Comparison of ENCODE assay signal across 7 mouse cellular contexts in genomic region chr5:30154474-30155394, GRCm38 (mm10). TPM values are rescaled to one million over a fixed set of nuclear protein-coding genes. Genes with fewer than 3 reads are reported as not detected.
DNase-seq lines count a peak whose midpoint lies in the region; ATAC-seq lines count a peak whose summit lies in the region.

Gene Hadha, minus strand, starts transcription at chr5:30155162.
Gene Hadhb, plus strand, starts transcription at chr5:30155248.

- ATAC-seq in embryonic facial prominence, embryonic 11.5 days (replicated peaks; ENCODE audit: insufficient number of reproducible peaks, low FRiP score, low TSS enrichment, low read depth): peak; percentile 92
- peak; percentile 86 for ATAC-seq in limb, embryonic 11.5 days (ENCODE audit: insufficient number of reproducible peaks, low FRiP score, low TSS enrichment, low read depth)
- ATAC-seq in midbrain, embryonic 14.5 days (ENCODE audit: low FRiP score, low TSS enrichment): peak; percentile 91

- 0% methylated on average over 53 of the region's 53 CpGs for WGBS in embryonic facial prominence, embryonic 11.5 days
- WGBS in limb, embryonic 11.5 days: under 1% methylated on average over 53 of the region's 53 CpGs
- under 1% methylated on average over 53 of the region's 53 CpGs for WGBS in midbrain, embryonic 14.5 days

- no peaks in the 10 kb centered on the region for H3K36me3 ChIP-seq in embryonic facial prominence, embryonic 11.5 days (replicated peaks; ENCODE audit: control insufficient read depth, insufficient read depth, low read depth, low read length)
- H3K36me3 ChIP-seq in limb, embryonic 11.5 days (ENCODE audit: control insufficient read depth, insufficient read depth, low read length): no peaks in the 10 kb centered on the region
- no peaks in the 10 kb centered on the region for H3K36me3 ChIP-seq in midbrain, embryonic 14.5 days (ENCODE audit: control insufficient read depth, insufficient read depth, low read length)

- H3K27ac ChIP-seq in embryonic facial prominence, embryonic 11.5 days (replicated peaks; ENCODE audit: low read depth, low read length): peak within 1 kb of the TSS; percentile 68
- peak within 1 kb of the TSS; percentile 83 for H3K27ac ChIP-seq in limb, embryonic 11.5 days (replicated peaks; ENCODE audit: low read depth, low read length)
- H3K27ac ChIP-seq in midbrain, embryonic 14.5 days (replicated peaks; ENCODE audit: low read depth, low read length): peak within 1 kb of the TSS; percentile 88

- H3K27me3 ChIP-seq in embryonic facial prominence, embryonic 11.5 days (ENCODE audit: control insufficient read depth, insufficient read depth, low read length): no peaks in the 10 kb centered on the region
- no peaks in the 10 kb centered on the region for H3K27me3 ChIP-seq in limb, embryonic 11.5 days (ENCODE audit: control insufficient read depth, insufficient read depth, low read length)
- H3K27me3 ChIP-seq in midbrain, embryonic 14.5 days (ENCODE audit: control insufficient read depth, insufficient read depth, low read length): no peaks in the 10 kb centered on the region

- peak within 1 kb of the TSS; percentile 74 for H3K4me2 ChIP-seq in embryonic facial prominence, embryonic 11.5 days (ENCODE audit: low read depth, low read length)
- H3K4me2 ChIP-seq in limb, embryonic 11.5 days (ENCODE audit: low read depth, severe bottlenecking): peak within 1 kb of the TSS; percentile 77
- peak within 1 kb of the TSS; percentile 83 for H3K4me2 ChIP-seq in midbrain, embryonic 14.5 days (ENCODE audit: low read length)

- no peaks in the 10 kb centered on the region for H3K9me3 ChIP-seq in embryonic facial prominence, embryonic 11.5 days (replicated peaks; ENCODE audit: control insufficient read depth, low read length)
- no peaks in the 10 kb centered on the region for H3K9me3 ChIP-seq in limb, embryonic 11.5 days (ENCODE audit: control insufficient read depth, low read length)
- no peaks in the 10 kb centered on the region for H3K9me3 ChIP-seq in midbrain, embryonic 14.5 days (ENCODE audit: control insufficient read depth, low read length)

- peak within 1 kb of the TSS; percentile 89 for H3K4me3 ChIP-seq in embryonic facial prominence, embryonic 11.5 days (ENCODE audit: low read depth, low read length)
- H3K4me3 ChIP-seq in limb, embryonic 11.5 days (ENCODE audit: low read depth, low read length): peak within 1 kb of the TSS; percentile 75
- H3K4me3 ChIP-seq in midbrain, embryonic 14.5 days (replicated peaks; ENCODE audit: low read depth, low read length): peak within 1 kb of the TSS; percentile 95

- no peaks in the 10 kb centered on the region for H3K4me1 ChIP-seq in embryonic facial prominence, embryonic 11.5 days (ENCODE audit: control insufficient read depth, insufficient read depth, low read length)
- 0 out of 2 replicates have a peak, but pooled peaks cover 4% of the 10 kb centered on the region for H3K4me1 ChIP-seq in limb, embryonic 11.5 days (ENCODE audit: control insufficient read depth, insufficient read depth, low read length)
- H3K4me1 ChIP-seq in midbrain, embryonic 14.5 days (ENCODE audit: control insufficient read depth, insufficient read depth, low read length): peaks cover 14% of the 10 kb centered on the region

- DNase-seq in adrenal gland, postnatal 14 days: peak; percentile 97
- DNase-seq in embryonic facial prominence, embryonic 11.5 days (ENCODE audit: low spot score): peak; percentile 90
- DNase-seq in heart, adult 11 months: peak; percentile 99
- DNase-seq in kidney, adult 18-20 months: peak; percentile 97
- DNase-seq in limb, embryonic 11.5 days (ENCODE audit: low spot score): peak; percentile 95
- DNase-seq in midbrain, embryonic 14.5 days: peak; percentile 94
- DNase-seq in spleen, adult 18-20 months: peak; percentile 88 to 97

- peak within 1 kb of the TSS; percentile 72 for H3K9ac ChIP-seq in embryonic facial prominence, embryonic 11.5 days (replicated peaks; ENCODE audit: low read length)
- peak within 1 kb of the TSS; percentile 56 for H3K9ac ChIP-seq in limb, embryonic 11.5 days (ENCODE audit: low read length)
- H3K9ac ChIP-seq in midbrain, embryonic 14.5 days (replicated peaks; ENCODE audit: low read length): peak within 1 kb of the TSS; percentile 87

RNA-seq across cellular contexts. Expression of gene Hadha, which starts in this region (rescaled TPM):
- 813 and 814 TPM in 2 replicates for total RNA-seq in adrenal gland, postnatal 14 days (2021)
- 101 and 102 TPM in 2 replicates for polyA plus RNA-seq in embryonic facial prominence, embryonic 11.5 days (2014; fragmentation: Nextera tagmentation; extraction: Ambion mirVana)
- polyA plus RNA-seq in limb, embryonic 11.5 days (2014; fragmentation: Nextera tagmentation; extraction: Ambion mirVana): 92.2 and 97.1 TPM in 2 replicates
- 50.4 and 61.7 TPM in 2 replicates for polyA plus RNA-seq in midbrain, embryonic 14.5 days (2014; fragmentation: Nextera tagmentation; extraction: Ambion mirVana)

RNA-seq across cellular contexts. Expression of gene Hadhb, which starts in this region (rescaled TPM):
- 1,392 and 1,422 TPM in 2 replicates for total RNA-seq in adrenal gland, postnatal 14 days (2021)
- polyA plus RNA-seq in embryonic facial prominence, embryonic 11.5 days (2014; fragmentation: Nextera tagmentation; extraction: Ambion mirVana): 133 and 139 TPM in 2 replicates
- polyA plus RNA-seq in limb, embryonic 11.5 days (2014; fragmentation: Nextera tagmentation; extraction: Ambion mirVana): 119 and 127 TPM in 2 replicates
- polyA plus RNA-seq in midbrain, embryonic 14.5 days (2014; fragmentation: Nextera tagmentation; extraction: Ambion mirVana): 46.2 and 57.0 TPM in 2 replicates

Comparison
In these comparisons a context has a peak if more than half of its experiments do, and no peak if none do; other contexts are left out.
1. Peak in every context shown above with its lines: DNase-seq, ATAC-seq, H3K4me3 ChIP-seq and H3K27ac ChIP-seq.